In genomic region chr6:65164977-65165376, GRCm38 (mm10) we compare ENCODE assay signal across 13 mouse cellular contexts. TPM values are rescaled to one million over a fixed set of nuclear protein-coding genes. Genes with fewer than 3 reads are reported as not detected.
A peak's percentile ranks its signal among the peaks of the same experiment; 100 is the strongest.
DNase-seq lines count a peak whose midpoint lies in the region; ATAC-seq and TF ChIP-seq lines count a peak whose summit lies in the region.
"Had no signal": no experiment of that assay in that cellular context is flagged by ENCODE, and none has a peak within 500 bp of the region (broad histone marks: within the 10 kb centered on the region; RNA-seq: fewer than 3 reads in every experiment).

No protein-coding gene starts in this region.

- 0 out of 2 replicates have a peak overlapping the region, but pooled peaks have one; percentile 13 for H3K27ac ChIP-seq in heart, embryonic 12.5 days (ENCODE audit: poor library complexity, severe bottlenecking)
- H3K27ac ChIP-seq in heart, postnatal 0 days (ENCODE audit: low read depth) = peak overlapping the region; percentile 41; the same call in 1 of the 2 replicates
- H3K27ac ChIP-seq in limb, embryonic 10.5 days = no peak overlapping the region
- H3K27ac ChIP-seq in hindbrain, embryonic 10.5 days = no peak overlapping the region; the same call in 1 of the 2 replicates
- H3K27ac ChIP-seq: hindbrain, embryonic 12.5 days had no signal

- no peak for DNase-seq in heart, postnatal 4 days
- DNase-seq in 416B (ENCODE audit: low read depth) (peak; percentile 4), adipocyte (ENCODE audit: low spot score) (peak; percentile 12)
- DNase-seq in heart, postnatal 0 days (ENCODE audit: low spot score) = peak; percentile 43
- DNase-seq in limb, embryonic 10.5 days (ENCODE audit: low spot score) = no peak
- DNase-seq in hindbrain, embryonic 10.5 days (ENCODE audit: low spot score) = no peak
- DNase-seq: cerebellum, postnatal 14 days; kidney, postnatal 36 days had no signal

- no peaks in the 10 kb centered on the region for H3K36me3 ChIP-seq in heart, embryonic 12.5 days
- H3K36me3 ChIP-seq in heart, postnatal 0 days (replicated peaks; ENCODE audit: control insufficient read depth, insufficient read depth, low read length) = no peaks in the 10 kb centered on the region
- H3K36me3 ChIP-seq in limb, embryonic 10.5 days = no peaks in the 10 kb centered on the region
- H3K36me3 ChIP-seq in hindbrain, embryonic 10.5 days = no peaks in the 10 kb centered on the region
- H3K36me3 ChIP-seq: hindbrain, embryonic 12.5 days had no signal

- no peaks in the 10 kb centered on the region for H3K27me3 ChIP-seq in heart, embryonic 12.5 days (replicated peaks)
- H3K27me3 ChIP-seq in heart, postnatal 0 days (ENCODE audit: control insufficient read depth, insufficient read depth, low read length) = no peaks in the 10 kb centered on the region
- no peaks in the 10 kb centered on the region for H3K27me3 ChIP-seq in limb, embryonic 10.5 days (ENCODE audit: low read depth, poor library complexity, severe bottlenecking)
- no peaks in the 10 kb centered on the region for H3K27me3 ChIP-seq in hindbrain, embryonic 10.5 days (ENCODE audit: insufficient read depth, poor library complexity, severe bottlenecking)
- H3K27me3 ChIP-seq: hindbrain, embryonic 12.5 days had no signal

- no peak for TF ChIP-seq CTCF in heart, postnatal 0 days (IDR thresholded peaks at IDR 0.05; ENCODE audit: low read depth)

- no peaks in the 10 kb centered on the region for H3K4me1 ChIP-seq in heart, embryonic 12.5 days (replicated peaks)
- H3K4me1 ChIP-seq in heart, postnatal 0 days (ENCODE audit: control insufficient read depth, insufficient read depth) = no peaks in the 10 kb centered on the region
- H3K4me1 ChIP-seq in limb, embryonic 10.5 days = no peaks in the 10 kb centered on the region
- no peaks in the 10 kb centered on the region for H3K4me1 ChIP-seq in hindbrain, embryonic 10.5 days (replicated peaks)
- H3K4me1 ChIP-seq: hindbrain, embryonic 12.5 days had no signal

- no peak for ATAC-seq in heart, embryonic 12.5 days (ENCODE audit: insufficient number of reproducible peaks, low FRiP score)
- ATAC-seq in heart, postnatal 0 days (ENCODE audit: insufficient read depth, low read depth) = peak; percentile 64; the same call in 1 of the 2 replicates
- ATAC-seq: CD4-positive, CD25-positive, alpha-beta regulatory T cell, adult 4 months; intestine, embryonic 16.5 days had no signal

- TF ChIP-seq EP300 in heart, postnatal 0 days (IDR thresholded peaks at IDR 0.05; ENCODE audit: low read depth) = no peak

- H3K9ac ChIP-seq in heart, embryonic 12.5 days = no peak overlapping the region
- H3K9ac ChIP-seq in heart, postnatal 0 days (replicated peaks; ENCODE audit: low read depth, low read length) = no peak overlapping the region
- H3K9ac ChIP-seq: hindbrain, embryonic 12.5 days had no signal

- no peak overlapping the region for H3K4me3 ChIP-seq in heart, embryonic 12.5 days
- H3K4me3 ChIP-seq in heart, postnatal 0 days (ENCODE audit: low read depth, low read length) = no peak overlapping the region
- no peak overlapping the region for H3K4me3 ChIP-seq in limb, embryonic 10.5 days
- no peak overlapping the region for H3K4me3 ChIP-seq in hindbrain, embryonic 10.5 days
- H3K4me3 ChIP-seq: hindbrain, embryonic 12.5 days had no signal

- H3K9me3 ChIP-seq in heart, embryonic 12.5 days (replicated peaks) = 0 out of 2 replicates have a peak, but pooled peaks cover 8% of the 10 kb centered on the region
- H3K9me3 ChIP-seq in heart, postnatal 0 days (replicated peaks; ENCODE audit: control insufficient read depth, low read length) = no peaks in the 10 kb centered on the region
- H3K9me3 ChIP-seq in limb, embryonic 10.5 days (replicated peaks) = no peaks in the 10 kb centered on the region
- H3K9me3 ChIP-seq in hindbrain, embryonic 10.5 days = no peaks in the 10 kb centered on the region
- H3K9me3 ChIP-seq: hindbrain, embryonic 12.5 days had no signal

- no peak overlapping the region for H3K4me2 ChIP-seq in heart, embryonic 12.5 days
- no peak overlapping the region for H3K4me2 ChIP-seq in heart, postnatal 0 days (ENCODE audit: low read depth, low read length)
- H3K4me2 ChIP-seq: hindbrain, embryonic 12.5 days; midbrain, embryonic 11.5 days had no signal

- WGBS in heart, embryonic 12.5 days = 35% methylated on average over 5 of the region's 5 CpGs
- 31% methylated on average over 5 of the region's 5 CpGs for WGBS in heart, postnatal 0 days
- WGBS in limb, embryonic 10.5 days = 59% methylated on average over 5 of the region's 5 CpGs
- 69% methylated on average over 5 of the region's 5 CpGs for WGBS in hindbrain, embryonic 10.5 days

RNA-seq across cellular contexts. Expression of gene Hpgds, which starts 20.3 kb away (rescaled TPM):
- polyA plus RNA-seq in heart, embryonic 12.5 days (2016; fragmentation: Nextera tagmentation; extraction: Ambion mirVana) = 1.4 and 2.7 TPM in 2 replicates
- 1 to 10 TPM; 1.0 to 1.1 TPM for total RNA-seq in heart, postnatal 4 days (2021)
- total RNA-seq in heart, postnatal 0 days (2014; rRNA removed; ENCODE audit: low replicate concordance) = 1.3 and 1.9 TPM in 2 replicates
- polyA plus RNA-seq in heart, postnatal 0 days (2015; fragmentation: Nextera tagmentation; extraction: Ambion mirVana) = 0.96 and 2.7 TPM in 2 replicates
- polyA plus RNA-seq in limb, embryonic 10.5 days (2016; fragmentation: Nextera tagmentation; extraction: Ambion mirVana) = 2.1 and 2.2 TPM in 2 replicates
- 7.2 and 10.6 TPM in 2 replicates for polyA plus RNA-seq in hindbrain, embryonic 10.5 days (2016; fragmentation: Nextera tagmentation; extraction: Ambion mirVana)

Comparison
In these comparisons a context has a peak if more than half of its experiments do, and no peak if none do; other contexts are left out.
1. DNase-seq: peak in 416B (single experiment), adipocyte (single experiment) and heart, postnatal 0 days (single experiment); none in heart, postnatal 4 days (single experiment), limb, embryonic 10.5 days (single experiment) and hindbrain, embryonic 10.5 days (single experiment).
2. H3K27ac ChIP-seq: peak in heart, embryonic 12.5 days (single experiment) and heart, postnatal 0 days (single experiment); none in limb, embryonic 10.5 days (single experiment) and hindbrain, embryonic 10.5 days (single experiment).